Mouse (Mus musculus) T-helper 1 cell (primary cell): Measurements from ENCODE around the gene Hnrnpk.
"Not testable (repeated sequence)": the region's sequence is repeated elsewhere in the genome, so short reads cannot be mapped to it uniquely, and the experiment has no call there.

Source experiments
- in situ Hi-C: fragments of 300-600 bp; cut with MboI, MseI; formaldehyde crosslinking; loops from one replicate; pipeline ENCODE4 v1.15.1; 2025; ENCODE audit warnings: high pct_unique_total_duplicates

Hnrnpk gene

GRCm38 (mm10) chr13:58403243-58403642, at the start of gene Hnrnpk:
Gene Hnrnpk (minus strand): TSS chr13:58403343.
- in situ Hi-C loops: not testable (repeated sequence)

DNA sequence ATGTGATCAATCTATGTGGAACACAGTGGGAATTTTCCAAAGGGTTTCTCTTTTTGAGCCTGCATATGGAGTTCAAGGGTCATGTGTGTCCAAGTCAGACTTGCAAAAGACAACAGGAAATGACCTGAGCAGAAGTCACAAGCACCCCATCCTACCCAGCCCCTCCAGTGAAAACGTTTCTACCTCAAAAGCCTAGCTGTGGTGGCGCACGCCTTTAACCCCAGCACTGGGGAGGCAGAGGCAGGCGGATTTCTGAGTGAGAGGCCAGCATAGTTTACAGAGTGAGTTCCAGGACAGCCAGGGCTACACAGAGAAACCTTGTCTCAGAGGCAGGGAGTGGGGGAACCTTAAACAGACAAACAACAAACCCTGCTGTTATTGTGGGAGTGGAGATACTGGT, 49.1 kb upstream of the Hnrnpk start:
- in situ Hi-C loops: no loop called here

DNA sequence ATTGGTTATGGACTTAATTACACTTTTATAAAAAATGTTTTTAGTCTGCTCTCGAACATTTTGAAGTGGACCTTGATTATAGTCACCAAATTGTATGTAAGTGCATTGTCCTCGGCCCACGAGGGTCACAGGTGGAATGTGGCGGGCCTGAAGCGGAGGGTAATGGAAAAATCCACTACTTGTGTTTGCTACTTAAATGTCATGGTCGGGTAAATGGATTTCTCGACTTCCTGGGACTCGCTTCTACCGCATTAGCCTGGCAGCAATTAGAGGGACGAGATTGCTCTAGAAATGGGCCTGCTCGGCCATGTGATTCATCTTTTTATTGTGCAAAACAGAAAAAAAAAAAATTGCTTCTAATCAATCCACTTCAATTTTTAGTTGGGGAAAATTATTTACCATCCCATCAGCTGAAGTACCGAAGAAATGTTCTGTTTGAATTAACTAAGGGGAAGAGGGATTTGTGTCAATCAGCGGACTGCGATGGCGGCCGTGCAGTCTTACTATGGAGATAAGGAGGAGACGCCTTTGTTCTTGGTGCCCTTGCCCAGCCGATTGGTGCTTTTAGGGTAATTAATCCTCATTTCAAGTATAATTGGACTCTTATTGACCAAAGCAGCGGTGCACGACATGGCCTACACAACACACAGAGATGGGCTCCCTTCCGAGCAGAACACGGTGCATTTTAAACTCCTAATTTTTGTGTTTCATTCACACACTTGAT, 47.5 kb upstream of the Hnrnpk start:
- in situ Hi-C loops: no loop called here

DNA sequence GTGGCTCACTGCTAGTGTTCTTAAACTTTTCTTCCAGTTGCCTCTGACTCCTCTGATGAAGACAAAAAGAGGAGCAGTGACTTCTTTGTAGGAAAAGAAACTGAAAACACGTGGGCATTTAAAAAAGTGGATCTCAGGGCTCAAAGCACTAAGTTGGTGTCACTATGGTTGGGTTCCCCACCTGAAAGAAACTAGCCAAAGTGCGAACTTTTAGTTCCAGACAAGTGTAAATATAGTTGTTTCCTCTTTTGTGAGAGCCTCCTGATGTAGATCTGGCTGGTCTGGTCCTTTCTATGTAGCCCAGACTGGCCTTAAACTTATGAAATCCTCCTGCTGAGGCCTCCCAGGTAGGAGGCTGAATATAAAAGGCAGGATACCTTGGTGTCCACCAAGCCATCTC, 43.4 kb upstream of the Hnrnpk start:
- in situ Hi-C loops: no loop called here

GRCm38 (mm10) chr13:58443787-58444186, 40.6 kb upstream of the Hnrnpk start:
- in situ Hi-C loops: no loop called here

DNA sequence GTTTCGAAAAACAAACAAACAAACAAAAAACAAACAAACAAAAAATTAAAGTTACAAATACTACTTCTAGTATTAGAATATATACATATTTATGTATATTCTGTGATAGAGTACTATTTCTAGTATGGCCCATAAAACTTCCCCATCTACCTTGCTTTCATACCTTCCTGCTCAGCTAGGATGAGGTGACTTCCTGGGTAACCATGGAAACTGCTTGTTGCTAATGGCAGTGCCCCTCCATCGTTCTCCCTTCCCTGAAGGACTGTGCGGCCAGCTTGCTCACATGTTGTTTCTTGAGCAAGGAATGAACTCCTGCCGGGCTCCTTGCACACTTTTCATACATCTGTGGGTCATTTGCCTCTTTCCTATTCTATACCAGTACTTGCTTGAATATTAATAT, 40.2 kb upstream of the Hnrnpk start:
- in situ Hi-C loops: no loop called here

DNA sequence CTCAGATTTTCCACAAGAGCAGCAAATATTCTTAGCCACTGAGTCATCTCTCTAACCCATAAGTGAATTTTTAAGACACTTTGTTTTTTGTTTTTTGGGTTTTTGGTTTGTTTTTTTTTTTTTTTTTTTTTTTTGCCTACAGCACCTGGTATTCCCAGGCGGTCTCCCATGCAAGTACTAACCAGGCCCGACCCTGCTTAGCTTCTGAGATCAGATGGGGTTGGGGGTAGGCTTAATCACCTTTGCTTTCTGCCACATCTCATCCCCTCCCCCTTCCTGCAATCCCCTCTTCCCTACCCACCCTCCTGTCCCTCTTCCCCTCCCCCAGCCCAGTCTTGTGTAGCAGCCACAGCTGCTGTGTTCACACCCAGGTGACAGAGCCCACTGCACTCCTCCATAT, 36.6 kb upstream of the Hnrnpk start:
- in situ Hi-C loops: no loop called here

DNA sequence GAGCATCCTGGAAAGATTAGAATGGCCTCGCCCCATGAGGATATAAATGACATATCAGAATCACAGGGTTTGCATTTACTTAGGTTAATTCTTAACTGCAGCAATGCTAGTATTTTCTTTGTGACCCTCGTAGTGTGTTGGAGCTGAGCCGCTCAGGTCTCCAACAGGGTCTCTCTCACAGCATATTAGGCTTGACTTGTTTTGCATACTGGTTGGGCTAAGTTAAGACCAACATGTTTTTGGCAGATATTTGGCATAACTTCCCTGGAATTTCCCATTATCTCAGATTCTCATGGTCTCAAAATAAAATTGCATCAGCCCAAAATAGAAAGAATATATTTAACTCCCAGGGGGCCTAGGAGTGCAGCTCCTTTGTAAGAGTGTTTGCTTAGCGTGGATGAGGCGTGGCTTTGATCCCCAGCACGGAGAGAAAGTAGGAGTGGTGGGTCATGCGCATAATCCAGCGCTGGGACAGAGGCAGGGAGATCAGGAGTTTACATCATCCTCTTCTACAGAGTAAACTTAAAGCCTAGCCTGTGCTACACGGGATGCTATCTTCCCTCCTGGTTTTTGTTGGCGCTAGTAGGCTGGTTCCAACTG, 20.0 kb upstream of the Hnrnpk start:
- in situ Hi-C loops: no loop called here

GRCm38 (mm10) chr13:58422242-58422641, 19.1 kb upstream of the Hnrnpk start:
- in situ Hi-C loops: no loop called here

- in situ Hi-C loops: no loop called here
Observed at GRCm38 (mm10) chr13:58421026-58421425, 17.9 kb upstream of the Hnrnpk start.

GRCm38 (mm10) chr13:58419266-58419665, 16.1 kb upstream of the Hnrnpk start:
- in situ Hi-C loops: no loop called here

GRCm38 (mm10) chr13:58418656-58419055, 15.5 kb upstream of the Hnrnpk start:
- in situ Hi-C loops: no loop called here

DNA sequence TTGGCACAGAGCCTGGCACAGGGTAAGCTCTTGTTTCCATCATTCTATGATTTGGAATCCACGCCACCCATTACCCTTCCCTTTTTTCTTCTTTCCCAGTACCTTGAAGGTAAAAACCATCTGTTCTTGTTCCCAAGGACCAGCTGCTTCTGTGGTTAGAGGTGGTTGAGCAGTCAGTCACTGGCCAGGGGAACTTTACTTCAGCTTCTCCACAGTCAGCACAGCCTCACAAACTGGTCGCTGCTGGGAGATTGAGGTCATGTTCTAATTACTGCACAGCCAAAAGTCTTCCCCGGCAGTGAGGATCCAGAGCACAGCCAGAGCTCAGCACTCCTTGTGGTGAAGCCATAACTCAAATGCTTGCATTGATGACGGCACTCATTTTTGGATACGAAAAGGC, 12.7 kb upstream of the Hnrnpk start:
- in situ Hi-C loops: no loop called here

GRCm38 (mm10) chr13:58415374-58415773, 12.2 kb upstream of the Hnrnpk start:
- in situ Hi-C loops: no loop called here

- in situ Hi-C loops: no loop called here
Observed at GRCm38 (mm10) chr13:58411073-58411472, 7.9 kb upstream of the Hnrnpk start.

- in situ Hi-C loops: no loop called here
Observed at GRCm38 (mm10) chr13:58402744-58403110, 416 bp downstream of the Hnrnpk start.

- in situ Hi-C loops: no loop called here
Observed at GRCm38 (mm10) chr13:58402003-58402743, 970 bp downstream of the Hnrnpk start, which contains the start of gene Rmi1. Gene Rmi1 (plus strand): TSS chr13:58402248.

DNA sequence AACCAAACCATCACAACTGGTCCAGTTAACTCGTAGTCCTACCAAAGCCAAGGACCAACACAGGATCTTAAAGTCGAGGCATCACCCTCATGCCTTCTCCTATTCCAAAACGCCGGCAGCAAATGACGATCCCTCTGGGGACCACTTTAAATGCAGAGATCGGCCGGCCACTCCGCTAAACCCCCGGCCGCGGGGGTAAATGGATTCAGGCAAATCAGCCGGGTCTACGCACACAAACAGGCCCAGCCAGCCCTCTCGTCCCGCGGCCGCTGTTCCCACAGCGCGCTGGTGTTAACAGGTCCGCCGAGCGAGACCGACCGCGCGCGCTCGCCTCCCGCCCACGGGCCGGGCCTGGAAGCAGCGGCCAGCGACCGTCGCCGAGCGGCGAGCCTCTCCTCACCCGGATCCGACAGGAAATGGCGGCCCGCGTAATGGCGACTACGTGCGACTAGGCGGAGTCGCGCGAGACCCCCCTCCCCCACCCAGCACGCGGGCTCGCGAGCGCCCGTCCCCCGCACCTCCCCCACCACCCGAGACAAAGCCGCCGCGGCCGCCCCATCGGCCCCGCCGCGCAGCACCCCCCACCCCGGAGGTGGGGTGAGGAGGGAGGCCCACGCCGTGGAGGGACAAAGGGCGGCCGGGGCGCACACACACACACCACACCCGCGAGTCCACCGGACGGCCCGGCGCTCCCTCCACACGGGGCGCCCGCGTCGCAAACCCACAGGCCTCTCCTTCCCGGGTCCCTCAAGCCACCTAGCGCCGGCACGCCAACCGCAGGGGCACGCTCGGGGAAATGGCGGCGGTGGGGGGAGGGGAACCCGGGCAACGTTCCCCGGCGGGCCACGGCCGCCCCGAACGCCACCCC, 1.8 kb downstream of the Hnrnpk start:
- in situ Hi-C loops: no loop called here

DNA sequence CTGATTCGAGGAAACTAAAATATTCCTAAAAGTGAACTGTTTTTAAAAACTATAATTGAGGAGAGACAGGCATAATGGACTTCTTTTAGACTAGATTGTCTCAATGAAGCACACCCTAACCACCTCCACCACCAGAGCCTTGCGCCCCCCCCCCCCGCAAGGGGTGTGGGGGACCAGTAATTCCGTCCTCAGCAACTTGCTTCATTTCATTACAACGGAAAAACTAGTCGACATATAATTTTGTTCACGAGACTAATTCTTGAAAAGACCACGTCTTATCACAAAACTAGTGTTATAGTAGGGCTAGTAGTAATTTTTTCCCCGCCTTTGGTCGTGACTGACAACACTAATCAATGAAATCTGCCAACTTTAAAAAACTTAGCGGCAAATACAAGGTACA, 2.6 kb downstream of the Hnrnpk start:
- in situ Hi-C loops: no loop called here

DNA sequence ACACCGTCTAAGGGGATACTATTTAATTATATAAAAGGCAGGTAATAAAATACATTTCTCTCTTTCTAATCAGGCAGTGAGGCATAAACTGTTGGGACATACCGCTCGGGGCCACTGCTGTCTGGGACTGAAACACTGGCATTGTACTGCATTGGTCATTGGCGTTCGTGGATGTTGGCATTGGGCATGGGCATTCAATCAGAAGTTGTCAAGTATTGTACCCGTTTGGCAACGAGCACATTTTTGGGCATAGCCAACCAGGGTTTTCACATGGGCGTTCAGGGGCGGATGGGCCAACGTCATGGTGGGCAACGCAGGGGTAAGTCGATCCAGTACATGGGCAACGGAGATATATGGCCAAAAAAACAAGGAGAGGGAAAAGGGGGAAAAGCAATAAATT, 5.5 kb downstream of the Hnrnpk start:
- in situ Hi-C loops: no loop called here

- in situ Hi-C loops: not testable (repeated sequence)
Observed at GRCm38 (mm10) chr13:58394392-58394791, 8.8 kb downstream of the Hnrnpk start.
